Mouse (Mus musculus) embryo, embryonic 10 days (tissue): Measurements from ENCODE around the gene Tmprss7.
A peak's percentile ranks its signal among the peaks of the same experiment; 100 is the strongest.

Experiments used
- DNase-seq: peaks from one replicate; pipeline ENCODE4 v3.0.0-alpha.2; 2015; ENCODE audit warnings: low spot score

Gene Tmprss7

GRCm38 (mm10) chr16:45685295-45685694 is 8.2 kb downstream of the Tmprss7 start:
- DNase-seq: no peak

DNA sequence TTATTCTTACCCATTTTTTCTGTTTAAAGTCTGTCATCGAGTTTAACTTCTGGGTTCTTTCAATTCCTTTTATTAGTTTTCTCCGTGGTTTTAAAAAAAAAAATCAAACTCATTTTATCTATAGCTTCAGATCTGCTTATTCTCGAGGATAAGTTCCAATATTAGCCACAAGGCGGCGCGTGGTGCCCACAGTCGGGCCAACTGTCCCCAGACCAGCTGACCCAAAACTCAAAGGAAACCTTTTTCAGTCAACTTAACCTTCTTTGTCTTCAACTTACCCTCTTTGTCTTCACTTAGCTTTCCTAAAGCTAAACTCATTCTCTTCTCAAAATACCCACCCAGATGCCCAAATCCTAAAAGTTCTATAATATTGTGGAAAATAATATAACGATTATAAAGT is 8.6 kb downstream of the Tmprss7 start:
- peak; percentile 86 for DNase-seq

GRCm38 (mm10) chr16:45676462-45676861 is 17.0 kb downstream of the Tmprss7 start:
- DNase-seq: peak; percentile 44

GRCm38 (mm10) chr16:45670005-45670404 is 23.5 kb downstream of the Tmprss7 start:
- no peak for DNase-seq

DNA sequence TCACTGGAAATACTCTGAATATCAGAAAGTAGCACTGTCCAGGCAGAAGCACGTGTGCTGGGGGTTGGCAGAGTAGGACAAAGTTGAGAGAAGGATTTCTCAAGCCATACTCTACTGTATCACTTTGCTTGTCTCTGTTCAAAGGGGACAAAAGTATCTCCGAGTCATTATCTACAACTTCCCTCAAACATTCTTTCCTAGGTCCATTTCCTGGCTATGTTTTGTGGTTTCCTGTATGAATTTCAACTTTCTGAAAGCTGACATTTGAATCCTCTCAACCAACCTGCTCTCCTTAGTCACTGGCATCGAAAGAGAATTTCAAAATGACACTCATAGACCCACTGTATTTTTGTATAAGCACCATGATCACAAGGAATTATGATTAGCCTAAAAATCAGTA is 25.3 kb downstream of the Tmprss7 start:
- DNase-seq: no peak

- no peak for DNase-seq
These were observed 27.3 kb downstream of the Tmprss7 start for GRCm38 (mm10) chr16:45666136-45666535.

DNA sequence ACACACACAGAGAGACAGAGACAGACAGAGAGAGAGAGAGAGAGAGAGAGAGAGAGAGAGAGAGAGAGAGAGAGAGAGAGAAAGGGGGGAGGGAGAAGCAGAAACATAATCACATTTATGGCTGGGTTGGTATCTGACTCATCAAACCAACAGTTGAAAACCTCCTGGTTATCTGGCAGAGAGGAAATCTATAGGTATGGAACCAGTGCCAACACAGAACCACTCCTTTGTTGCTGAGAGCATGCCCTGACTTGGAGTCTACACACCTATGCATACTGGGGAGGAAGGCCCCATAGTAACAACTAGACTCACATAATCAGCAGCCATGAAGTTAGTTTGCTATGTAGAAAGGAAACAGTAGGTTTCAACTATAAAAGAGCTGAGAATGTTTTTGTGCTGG is 31.1 kb downstream of the Tmprss7 start:
- no peak for DNase-seq

- no peak for DNase-seq
These were observed 33.9 kb downstream of the Tmprss7 start for GRCm38 (mm10) chr16:45659596-45659995.

- DNase-seq: no peak
These were observed 35.2 kb downstream of the Tmprss7 start for GRCm38 (mm10) chr16:45658248-45658647.

- DNase-seq: no peak
These were observed 35.8 kb downstream of the Tmprss7 start for GRCm38 (mm10) chr16:45657574-45658159.

DNA sequence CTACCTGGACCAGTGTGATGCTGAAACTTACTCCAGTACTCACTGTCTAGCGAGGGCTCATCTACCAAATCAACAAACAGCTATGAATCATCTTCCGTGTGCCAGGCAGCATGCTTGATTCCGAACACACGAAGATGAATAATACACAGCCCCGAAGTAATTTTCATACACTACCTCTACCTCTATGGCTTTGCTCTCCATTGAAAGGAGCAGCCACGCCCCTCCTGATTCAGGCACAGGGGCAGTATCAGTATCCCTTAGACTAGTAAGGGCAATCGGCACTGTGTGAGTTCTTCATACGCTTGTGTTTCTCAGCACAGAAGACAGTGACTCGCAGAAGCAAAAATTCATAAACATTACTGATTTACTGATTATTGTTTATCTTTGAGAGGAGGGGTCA is 39.0 kb downstream of the Tmprss7 start:
- no peak for DNase-seq

- DNase-seq: no peak
These were observed 39.5 kb downstream of the Tmprss7 start, which contains the start of gene BC016579 for GRCm38 (mm10) chr16:45653934-45654332. Gene BC016579, minus strand, starts transcription at chr16:45654068.

GRCm38 (mm10) chr16:45653009-45653933 is 40.2 kb downstream of the Tmprss7 start:
- DNase-seq: no peak

GRCm38 (mm10) chr16:45651497-45651896 is 42.0 kb downstream of the Tmprss7 start:
- no peak for DNase-seq

- DNase-seq: no peak
These were observed 49.1 kb downstream of the Tmprss7 start for GRCm38 (mm10) chr16:45644380-45644779.

- no peak for DNase-seq
These were observed 49.5 kb downstream of the Tmprss7 start for GRCm38 (mm10) chr16:45643944-45644343.

GRCm38 (mm10) chr16:45641301-45641700 is 52.2 kb downstream of the Tmprss7 start:
- no peak for DNase-seq

DNA sequence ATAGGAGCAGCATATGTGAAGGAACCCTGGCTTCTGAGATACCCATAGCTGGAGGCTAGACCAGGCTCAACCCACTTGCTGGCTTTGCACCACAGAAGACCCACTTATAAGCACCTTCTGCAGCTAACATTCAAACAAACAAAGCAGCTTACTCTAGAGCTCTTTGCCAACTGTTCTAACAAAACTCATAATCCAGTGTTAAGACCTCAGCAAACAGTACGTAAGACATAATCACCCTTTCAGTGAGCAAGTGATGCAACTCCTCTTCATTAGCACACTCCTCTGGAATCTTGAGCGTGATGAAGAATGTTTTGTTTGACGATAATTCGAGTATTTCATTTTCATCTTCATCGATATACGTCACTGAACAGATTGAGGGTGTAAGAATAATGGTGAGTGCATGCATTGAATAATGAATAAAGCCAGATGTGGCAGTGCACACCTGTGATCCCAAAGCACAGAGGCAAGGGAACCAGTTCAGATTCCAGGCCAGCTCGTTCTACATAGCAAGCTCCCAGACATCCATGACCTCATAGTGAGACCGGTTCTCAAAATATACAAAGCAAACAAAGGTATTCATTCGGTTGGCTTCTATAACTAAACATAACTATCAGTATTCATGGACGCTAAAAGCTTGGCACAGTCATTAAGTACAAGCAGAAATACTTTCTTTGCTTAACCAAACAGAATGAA is 53.2 kb downstream of the Tmprss7 start:
- DNase-seq: no peak

DNA sequence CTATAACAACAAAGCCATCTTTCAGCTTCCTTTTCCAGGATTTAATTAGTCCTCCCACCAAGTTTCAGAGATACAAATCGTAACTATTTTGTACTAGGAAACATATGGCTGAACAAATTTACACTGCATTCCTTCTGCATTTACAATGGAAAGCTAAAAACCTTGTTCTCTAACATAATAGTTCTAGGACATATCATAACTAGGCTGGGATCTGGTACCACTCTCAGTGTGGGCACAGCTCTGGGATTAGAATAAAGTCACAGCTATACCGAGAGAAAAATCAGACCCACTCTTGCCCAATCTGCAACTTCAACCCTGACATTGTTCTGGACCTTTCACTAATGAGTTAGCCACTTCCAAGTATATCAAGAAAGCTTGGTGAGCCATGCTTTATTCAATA is 57.6 kb downstream of the Tmprss7 start:
- DNase-seq: no peak

DNA sequence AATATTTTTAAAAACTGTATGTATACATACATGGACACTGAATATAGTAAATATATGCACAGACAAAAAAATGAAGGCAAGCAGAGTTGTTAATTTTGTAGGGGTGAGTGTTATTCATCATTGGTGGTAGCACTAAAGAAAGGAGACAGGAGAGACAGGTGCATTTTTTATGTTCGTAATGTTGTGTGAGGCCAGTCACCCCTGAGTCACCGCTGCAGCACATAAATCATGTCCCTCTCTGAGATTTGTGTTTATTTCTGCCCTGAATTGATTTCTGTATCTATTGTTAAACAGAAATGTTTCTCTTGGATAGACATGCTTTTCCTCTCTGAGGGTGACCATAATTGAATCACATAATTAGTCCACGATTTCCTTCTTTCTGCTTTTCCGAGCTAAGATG is 61.0 kb downstream of the Tmprss7 start:
- DNase-seq: no peak

DNA sequence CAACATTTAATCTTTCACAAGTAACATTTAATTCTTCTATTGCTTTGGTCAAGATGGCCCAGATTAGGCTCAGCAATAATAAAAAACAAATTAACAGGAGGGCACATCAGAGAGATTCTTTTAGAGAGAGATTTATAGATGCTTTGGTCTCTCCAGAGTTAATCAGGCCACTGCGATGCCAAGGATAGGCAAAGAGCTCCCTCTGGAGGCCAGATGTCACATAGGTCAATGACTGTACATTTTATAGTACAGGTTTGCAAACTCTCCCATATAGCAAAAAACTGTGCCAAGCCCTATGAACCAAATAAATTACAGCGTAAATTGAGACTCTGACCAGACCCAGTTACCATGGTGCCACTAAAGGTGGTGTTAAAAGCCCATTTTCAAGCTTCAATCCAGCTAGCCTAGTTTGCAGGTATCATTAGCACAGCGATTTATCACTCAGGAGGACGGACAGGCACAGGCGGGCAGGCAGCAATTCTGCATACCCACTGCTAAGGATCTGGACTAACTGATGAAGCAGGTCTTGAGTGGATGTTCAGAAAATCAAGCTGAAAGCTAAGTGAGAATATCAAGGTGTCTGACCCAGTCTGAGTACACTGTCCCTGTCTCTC is 63.0 kb downstream of the Tmprss7 start:
- peak; percentile 83 for DNase-seq

GRCm38 (mm10) chr16:45629497-45630105 is 63.9 kb downstream of the Tmprss7 start:
- no peak for DNase-seq
